Mouse (Mus musculus) embryonic stem cell, embryonic (primary cell): Measurements from ENCODE around the gene Mbtps1.

ENCODE experiments used
- CTCF ChIA-PET, 4 experiments: fragments of 300-600 bp in 2 of 4; fragments of 350-600 bp in 2 of 4; sonication (Branson Sonifier 250); formaldehyde crosslinking; loops; one replicate each; lab custom pipeline; 2022; ENCODE audit warnings: inconsistent platforms in 2 of 4; lab: Charles Lee
- POLR2A ChIA-PET, 4 experiments: fragments of 300-600 bp in 2 of 4; fragments of 350-600 bp in 2 of 4; sonication (Branson Sonifier 250); formaldehyde crosslinking; loops; one replicate each; lab custom pipeline; 2022; ENCODE audit warnings: antibody characterized with exemption in 4 of 4, inconsistent platforms in 1 of 4; lab: Charles Lee

Gene Mbtps1

GRCm38 (mm10) chr8:119572411-119572810, 13.9 kb upstream of the Mbtps1 start:
- ChIA-PET CTCF (no interaction called here), POLR2A (interaction anchor here in 2 of 4 experiments (0.9 to 4.3 kb wide), 4 partner anchors 13 to 67 kb away, joined by 3 to 36 read pairs (median 8); partner anchors contain the start of gene Mbtps1 (in 2 of the 2))

GRCm38 (mm10) chr8:119571135-119571534, 12.6 kb upstream of the Mbtps1 start:
- CTCF ChIA-PET, result no interaction called here
- POLR2A ChIA-PET, result interaction anchor here in 2 of 4 experiments (0.6 to 1.5 kb wide), 3 partner anchors 12 to 279 kb away, joined by 3 to 7 read pairs (median 5); partner anchors contain the start of gene Mbtps1 (in 1 of the 2)

GRCm38 (mm10) chr8:119569881-119570280, 11.3 kb upstream of the Mbtps1 start:
- ChIA-PET POLR2A (interaction anchor here in 3 of 4 experiments (0.7 to 3.8 kb wide), 3 partner anchors 11 to 26 kb away, joined by 6 to 35 read pairs (median 26); partner anchors contain the start of gene Mbtps1 (in 2 of the 3)), CTCF (no interaction called here)

GRCm38 (mm10) chr8:119568951-119569350, 10.4 kb upstream of the Mbtps1 start:
- POLR2A ChIA-PET, result interaction anchor here in 3 of 4 experiments (0.5 to 3.8 kb wide), 6 partner anchors 10 to 272 kb away, joined by 3 to 35 read pairs (median 10); partner anchors contain the start of gene Mbtps1 (in 3 of the 3)
- CTCF ChIA-PET, result no interaction called here

GRCm38 (mm10) chr8:119568251-119568650, 9.7 kb upstream of the Mbtps1 start:
- ChIA-PET POLR2A (interaction anchor here in 3 of 4 experiments (0.6 to 3.8 kb wide), 5 partner anchors 9 to 35 kb away, joined by 3 to 35 read pairs (median 12); partner anchors contain the start of gene Mbtps1 (in 3 of the 3)), CTCF (interaction anchor here in 1 of 4 experiments (1.1 kb wide), 1 partner anchor 156 kb away, joined by 3 read pairs; no protein-coding TSS in a partner anchor)

GRCm38 (mm10) chr8:119566367-119566766, 7.8 kb upstream of the Mbtps1 start:
- POLR2A ChIA-PET, result interaction anchor here in 2 of 4 experiments (0.6 to 3.3 kb wide), 7 partner anchors 7 to 62 kb away, joined by 3 to 35 read pairs (median 3); partner anchors contain the start of genes Dnaaf1 (in 1 of the 2), Hsdl1 (in 1 of the 2) and Mbtps1 (in 1 of the 2)
- CTCF ChIA-PET, result no interaction called here

- ChIA-PET POLR2A (interaction anchor here in 3 of 4 experiments (0.6 to 2.4 kb wide), 10 partner anchors 11 to 134 kb away, joined by 3 to 8 read pairs (median 4); partner anchors contain the start of genes Dnaaf1 (in 3 of the 3) and Hsdl1 (in 3 of the 3)), CTCF (interaction anchor here in 2 of 4 experiments (0.6 to 1.6 kb wide), 3 partner anchors 105 to 840 kb away, joined by 3 to 5 read pairs (median 4); no protein-coding TSS in a partner anchor)
These were observed 5.3 kb upstream of the Mbtps1 start for GRCm38 (mm10) chr8:119563849-119564251.

- ChIA-PET POLR2A (interaction anchor here (0.8 to 6.5 kb wide), 73 partner anchors 9 to 1758 kb away, joined by 3 to 129 read pairs (median 6); partner anchors contain the start of genes Dnaaf1 (in 3 of the 4), Hsdl1 (in 3 of the 4), Taf1c (in 3 of the 4) and Hsbp1 (in 2 of the 4)), CTCF (interaction anchor here in 3 of 4 experiments (0.6 to 1.8 kb wide), 7 partner anchors 8 to 152 kb away, joined by 3 to 5 read pairs (median 3); partner anchors contain the start of gene Taf1c (in 1 of the 3))
These were observed 826 bp upstream of the Mbtps1 start for GRCm38 (mm10) chr8:119559402-119559720.

- POLR2A ChIA-PET, result interaction anchor here (0.6 to 6.5 kb wide), 137 partner anchors 7 to 1756 kb away, joined by 3 to 129 read pairs (median 4); partner anchors contain the start of genes Dnaaf1 (in 3 of the 4), Hsdl1 (in 3 of the 4), Taf1c (in 3 of the 4) and Hsbp1 (in 2 of the 4)
These were observed 523 bp downstream of the Mbtps1 start for GRCm38 (mm10) chr8:119557821-119558602.

GRCm38 (mm10) chr8:119557132-119557531, 1.4 kb downstream of the Mbtps1 start:
- CTCF ChIA-PET, result no interaction called here
- POLR2A ChIA-PET, result interaction anchor here (0.7 to 6.5 kb wide), 10 partner anchors 9 to 87 kb away, joined by 3 to 129 read pairs (median 12); partner anchors contain the start of gene Taf1c (in 1 of the 4)

More at GRCm38 (mm10) chr8:119557821-119558602, 523 bp downstream of the Mbtps1 start:
- CTCF ChIA-PET, result interaction anchor here (0.5 to 1.8 kb wide), 16 partner anchors 9 to 1270 kb away, joined by 3 to 10 read pairs (median 3); partner anchors contain the start of genes Dnaaf1 (in 1 of the 4), Hsdl1 (in 1 of the 4) and Taf1c (in 1 of the 4)

GRCm38 (mm10) chr8:119555861-119556260, 2.7 kb downstream of the Mbtps1 start:
- POLR2A ChIA-PET, result interaction anchor here in 3 of 4 experiments (1.1 to 6.5 kb wide), 4 partner anchors 9 to 22 kb away, joined by 3 to 129 read pairs (median 51); no protein-coding TSS in a partner anchor

GRCm38 (mm10) chr8:119552967-119553366, 5.6 kb downstream of the Mbtps1 start:
- POLR2A ChIA-PET, result interaction anchor here (0.5 to 1.8 kb wide), 9 partner anchors 8 to 1952 kb away, joined by 3 to 7 read pairs (median 3); partner anchors contain the start of genes Dnaaf1 (in 1 of the 4), Hsdl1 (in 1 of the 4) and Taf1c (in 1 of the 4)

More at GRCm38 (mm10) chr8:119555861-119556260, 2.7 kb downstream of the Mbtps1 start:
- CTCF ChIA-PET, result interaction anchor here in 1 of 4 experiments (1.6 kb wide), 1 partner anchor 49 kb away, joined by 3 read pairs; the partner anchor contains the start of gene Taf1c

GRCm38 (mm10) chr8:119548560-119549113, 9.9 kb downstream of the Mbtps1 start:
- POLR2A ChIA-PET, result interaction anchor here (1.2 to 8.3 kb wide), 8 partner anchors 9 to 33 kb away, joined by 3 to 129 read pairs (median 6); partner anchors contain the start of gene Mbtps1 (in 4 of the 4)
- CTCF ChIA-PET, result interaction anchor here in 1 of 4 experiments (2.2 kb wide), 1 partner anchor 128 kb away, joined by 5 read pairs; no protein-coding TSS in a partner anchor

More at GRCm38 (mm10) chr8:119552967-119553366, 5.6 kb downstream of the Mbtps1 start:
- CTCF ChIA-PET, result no interaction called here

GRCm38 (mm10) chr8:119547019-119547691, 11.4 kb downstream of the Mbtps1 start:
- ChIA-PET CTCF (interaction anchor here in 3 of 4 experiments (0.6 to 2.2 kb wide), 7 partner anchors 11 to 135 kb away, joined by 3 to 6 read pairs (median 4); partner anchors contain the start of genes Mbtps1 (in 1 of the 3) and Taf1c (in 1 of the 3)), POLR2A (interaction anchor here (0.7 to 8.3 kb wide), 26 partner anchors 8 to 152 kb away, joined by 3 to 129 read pairs (median 4); partner anchors contain the start of genes Mbtps1 (in 4 of the 4) and Taf1c (in 2 of the 4))

- ChIA-PET CTCF (interaction anchor here in 3 of 4 experiments (0.5 to 2.4 kb wide), 4 partner anchors 31 to 186 kb away, joined by 3 to 10 read pairs (median 6); partner anchors contain the start of gene Taf1c (in 1 of the 3)), POLR2A (interaction anchor here in 3 of 4 experiments (0.7 to 8.3 kb wide), 16 partner anchors 7 to 133 kb away, joined by 3 to 129 read pairs (median 4); partner anchors contain the start of genes Mbtps1 (in 3 of the 3) and Taf1c (in 1 of the 3))
These were observed 12.7 kb downstream of the Mbtps1 start for GRCm38 (mm10) chr8:119545791-119546190.

GRCm38 (mm10) chr8:119545180-119545579, 13.4 kb downstream of the Mbtps1 start:
- CTCF ChIA-PET, result interaction anchor here in 3 of 4 experiments (0.5 to 2.4 kb wide), 6 partner anchors 31 to 185 kb away, joined by 3 to 10 read pairs (median 4); partner anchors contain the start of gene Taf1c (in 1 of the 3)
- POLR2A ChIA-PET, result interaction anchor here in 3 of 4 experiments (0.6 to 8.3 kb wide), 17 partner anchors 8 to 151 kb away, joined by 3 to 129 read pairs (median 4); partner anchors contain the start of genes Mbtps1 (in 3 of the 3), Mlycd (in 1 of the 3) and Taf1c (in 1 of the 3)
